Mouse (Mus musculus) heart, embryonic 12.5 days (tissue): Measurements from ENCODE around the gene Acp7. TPM values are rescaled to one million over a fixed set of nuclear protein-coding genes. Genes with fewer than 3 reads are reported as not detected.

Experiments
- ATAC-seq: fragments of 200-750 bp; cut with Nextera tagmentation; 2 replicates; pipeline ENCODE4 v1.8.0; 2017; ENCODE audit warnings: moderate TSS enrichment, moderate library complexity; ENCODE audit not compliant: insufficient number of reproducible peaks, low FRiP score
- H3K27ac ChIP-seq: fragments of 300-500 bp; sonication (generic); 2 replicates; pipeline ENCODE4 v1.5.1; 2016; ENCODE audit warnings: mild to moderate bottlenecking, moderate library complexity; ENCODE audit not compliant: poor library complexity, severe bottlenecking
- H3K27me3 ChIP-seq: fragments of 300-500 bp; sonication (generic); replicated peaks from 2 replicates; pipeline ENCODE4 v1.6.1; 2016; ENCODE audit warnings: mild to moderate bottlenecking, moderate library complexity
- H3K36me3 ChIP-seq: fragments of 300-500 bp; sonication (generic); 2 replicates; pipeline ENCODE4 v1.6.1; 2016; ENCODE audit warnings: mild to moderate bottlenecking, moderate library complexity
- H3K4me1 ChIP-seq: fragments of 300-500 bp; sonication (generic); replicated peaks from 2 replicates; pipeline ENCODE4 v1.6.1; 2016; ENCODE audit warnings: mild to moderate bottlenecking
- H3K4me2 ChIP-seq: fragments of 300-500 bp; sonication (generic); 2 replicates; pipeline ENCODE4 v1.6.1; 2016; ENCODE audit warnings: mild to moderate bottlenecking, moderate library complexity
- H3K4me3 ChIP-seq: fragments of 300-500 bp; sonication (generic); 2 replicates; pipeline ENCODE4 v1.5.1; 2016; ENCODE audit warnings: mild to moderate bottlenecking
- H3K9ac ChIP-seq: fragments of 300-500 bp; sonication (generic); 2 replicates; pipeline ENCODE4 v1.6.1; 2016; ENCODE audit warnings: mild to moderate bottlenecking, moderate library complexity
- H3K9me3 ChIP-seq: fragments of 300-500 bp; sonication (generic); replicated peaks from 2 replicates; pipeline ENCODE4 v1.6.1; 2016; ENCODE audit warnings: mild to moderate bottlenecking, moderate library complexity
- WGBS: fragments of 180-500 bp; shearing (Covaris S2); methylation state at CpG from one replicate; pipeline ENCODE4 v1.1.7; 2016; 5-methylcytosine and 5-hydroxymethylcytosine counted together
- polyA plus RNA-seq: library from polyadenylated mRNA; unstranded; fragments of >200 nt; fragmentation: Nextera tagmentation; extraction: Ambion mirVana; gene quantifications from 2 replicates; pipeline ENCODE4 v1.2.1, GENCODE M21; 2016

Gene Acp7
- polyA plus RNA-seq, 1 experiment from 2014 or later, result not detected

GRCm38 (mm10) chr7:28572689-28573088 lies 58.4 kb downstream of the Acp7 start:
- no peak overlapping the region for H3K9ac ChIP-seq
- H3K27me3 ChIP-seq, result no peaks in the 10 kb centered on the region
- peaks cover 12% of the 10 kb centered on the region for H3K36me3 ChIP-seq
- no peaks in the 10 kb centered on the region for H3K9me3 ChIP-seq
- ATAC-seq, result no peak
- H3K4me1 ChIP-seq, result peaks cover 86% of the 10 kb centered on the region
- 83% methylated on average over 5 of the region's 5 CpGs for WGBS
- no peak overlapping the region for H3K4me2 ChIP-seq
- H3K27ac ChIP-seq, result no peak overlapping the region
- no peak overlapping the region for H3K4me3 ChIP-seq

GRCm38 (mm10) chr7:28570982-28571682 lies 60.0 kb downstream of the Acp7 start:
- no peak for ATAC-seq
- Histone ChIP-seq H3K27me3 (no peaks in the 10 kb centered on the region), H3K4me3 (no peak overlapping the region), H3K27ac (peak overlapping the region; percentile 52), H3K4me1 (peaks cover 71% of the 10 kb centered on the region), H3K36me3 (peaks cover 27% of the 10 kb centered on the region), H3K9ac (no peak overlapping the region), H3K9me3 (no peaks in the 10 kb centered on the region), H3K4me2 (no peak overlapping the region)
- WGBS, result 36% methylated on average over 5 of the region's 5 CpGs

DNA sequence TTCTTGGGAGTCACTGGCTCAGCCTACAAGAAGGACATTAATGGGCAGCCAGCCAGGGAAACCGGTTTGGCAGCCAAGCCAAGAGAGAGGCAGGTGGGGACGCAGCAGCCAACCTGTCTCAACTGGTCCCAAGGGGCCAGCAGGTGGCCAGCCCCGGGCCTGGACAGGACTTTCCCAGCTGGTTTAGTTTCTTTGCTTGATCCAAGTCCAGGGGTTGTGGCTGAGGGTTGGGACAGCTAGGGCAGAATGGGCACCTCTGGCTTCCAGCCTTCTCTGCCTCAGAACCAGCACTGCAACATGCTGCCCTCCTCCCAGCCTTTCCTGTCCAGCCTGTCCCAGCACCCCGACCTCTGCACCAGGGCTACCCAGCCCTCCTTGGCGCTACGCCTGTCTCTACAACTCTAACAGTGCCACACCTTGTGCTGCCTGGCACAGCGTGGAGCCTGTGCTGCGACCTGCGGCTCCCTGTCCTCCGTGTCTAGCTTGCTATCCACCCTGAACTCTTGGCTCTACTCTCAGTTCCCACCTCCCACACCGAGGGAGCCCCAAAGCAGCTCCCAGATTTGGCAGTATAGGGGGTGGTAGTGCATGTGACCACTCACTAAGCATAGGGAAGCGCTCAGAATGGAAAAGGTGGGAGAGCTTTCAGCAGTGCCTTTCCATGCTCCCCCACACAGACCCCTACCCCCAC lies 60.7 kb downstream of the Acp7 start:
- Histone ChIP-seq H3K4me1 (peaks cover 64% of the 10 kb centered on the region), H3K36me3 (peaks cover 34% of the 10 kb centered on the region), H3K4me3 (no peak overlapping the region), H3K9me3 (no peaks in the 10 kb centered on the region), H3K9ac (no peak overlapping the region), H3K27ac (peak overlapping the region; percentile 52; the same call in 1 of the 2 replicates), H3K27me3 (no peaks in the 10 kb centered on the region), H3K4me2 (no peak overlapping the region)
- 73% methylated on average over 12 of the region's 12 CpGs for WGBS
- no peak for ATAC-seq

DNA sequence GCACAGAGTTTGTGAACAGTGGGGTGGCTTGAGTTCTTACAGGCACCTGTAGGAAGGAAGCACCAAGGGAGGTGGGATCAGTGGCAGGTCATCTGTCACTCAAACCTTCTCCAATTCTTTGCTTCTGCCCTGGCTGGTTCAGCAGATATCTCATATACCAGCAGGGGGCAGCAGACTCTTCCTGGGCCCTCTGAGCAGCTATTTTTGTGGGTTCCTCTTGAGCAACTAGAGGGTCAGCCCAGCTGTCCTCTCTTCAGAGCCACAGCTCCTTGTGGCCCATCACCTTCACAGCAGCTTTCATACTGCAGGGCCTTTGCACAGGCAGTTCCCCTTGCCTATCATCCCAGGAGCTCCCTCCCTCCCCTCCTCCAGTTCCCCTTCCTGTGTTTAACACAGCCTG lies 62.9 kb downstream of the Acp7 start:
- Histone ChIP-seq H3K27ac (no peak overlapping the region), H3K36me3 (peaks cover 56% of the 10 kb centered on the region)
- ATAC-seq, result no peak

GRCm38 (mm10) chr7:28567539-28567938 lies 63.6 kb downstream of the Acp7 start:
- Histone ChIP-seq H3K9ac (no peak overlapping the region), H3K27me3 (no peaks in the 10 kb centered on the region), H3K36me3 (peaks cover 62% of the 10 kb centered on the region), H3K4me2 (no peak overlapping the region), H3K27ac (no peak overlapping the region), H3K9me3 (no peaks in the 10 kb centered on the region), H3K4me1 (peaks cover 38% of the 10 kb centered on the region), H3K4me3 (no peak overlapping the region)
- no peak for ATAC-seq
- WGBS, result 81% methylated on average over 4 of the region's 4 CpGs

More for the DNA sequence above, 62.9 kb downstream of the Acp7 start:
- Histone ChIP-seq H3K4me2 (no peak overlapping the region), H3K4me1 (peaks cover 45% of the 10 kb centered on the region), H3K9me3 (no peaks in the 10 kb centered on the region), H3K9ac (peak overlapping the region; percentile 15; the same call in 1 of the 2 replicates), H3K27me3 (no peaks in the 10 kb centered on the region), H3K4me3 (no peak overlapping the region)

DNA sequence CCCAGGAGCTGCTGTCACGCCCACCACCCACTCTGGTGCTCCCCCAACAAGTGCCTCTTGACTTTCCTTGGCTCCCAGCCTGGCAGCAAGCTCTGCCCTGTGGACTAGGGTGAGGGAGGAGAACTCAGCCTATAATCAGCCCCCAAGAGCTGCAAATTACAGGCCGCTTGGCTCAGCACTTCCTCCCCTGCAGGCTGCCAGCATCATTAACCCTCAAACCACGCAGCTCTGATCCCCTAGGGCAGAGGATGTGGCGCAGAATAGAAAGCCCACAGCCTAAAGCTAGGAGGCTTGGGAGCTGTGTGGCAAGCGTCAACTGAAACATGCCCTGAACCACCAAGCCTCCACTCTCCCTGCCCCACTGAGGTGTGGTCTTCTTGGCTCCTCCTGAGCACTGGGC lies 65.7 kb downstream of the Acp7 start:
- no peaks in the 10 kb centered on the region for H3K27me3 ChIP-seq
- peaks cover 17% of the 10 kb centered on the region for H3K4me1 ChIP-seq
- H3K9ac ChIP-seq, result 0 out of 2 replicates have a peak overlapping the region, but pooled peaks have one; percentile 22
- peaks cover 80% of the 10 kb centered on the region for H3K36me3 ChIP-seq
- H3K9me3 ChIP-seq, result no peaks in the 10 kb centered on the region
- H3K4me3 ChIP-seq, result no peak overlapping the region
- no peak overlapping the region for H3K27ac ChIP-seq
- no peak for ATAC-seq
- no peak overlapping the region for H3K4me2 ChIP-seq
- 83% methylated on average over 5 of the region's 5 CpGs for WGBS

DNA sequence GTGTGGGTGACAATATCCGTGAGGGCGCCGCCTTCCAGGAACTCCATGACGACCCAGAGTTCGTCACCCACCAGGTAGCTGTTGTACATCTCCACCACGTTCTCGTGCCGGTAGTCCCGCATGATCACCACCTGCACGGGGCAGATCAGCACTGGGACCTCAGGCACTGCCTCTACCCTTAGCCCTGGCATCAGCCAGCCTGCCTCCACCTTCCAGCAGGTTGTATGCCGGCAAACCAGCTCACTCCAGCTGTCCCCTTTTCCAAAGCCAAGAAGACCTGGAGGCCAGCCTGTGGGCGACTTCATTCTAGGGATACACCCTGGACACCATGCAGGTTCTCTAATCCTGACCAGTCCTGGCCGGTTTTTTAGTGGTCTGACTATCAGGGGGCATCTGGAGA lies 68.2 kb downstream of the Acp7 start:
- 90% methylated on average over 13 of the region's 13 CpGs for WGBS
- no peak overlapping the region for H3K27ac ChIP-seq
- H3K27me3 ChIP-seq, result no peaks in the 10 kb centered on the region
- peaks cover 92% of the 10 kb centered on the region for H3K36me3 ChIP-seq
- no peak for ATAC-seq
- H3K4me3 ChIP-seq, result no peak overlapping the region
- H3K4me1 ChIP-seq, result peaks cover 14% of the 10 kb centered on the region
- no peak overlapping the region for H3K4me2 ChIP-seq
- no peaks in the 10 kb centered on the region for H3K9me3 ChIP-seq
- H3K9ac ChIP-seq, result no peak overlapping the region

GRCm38 (mm10) chr7:28562371-28562770 lies 68.8 kb downstream of the Acp7 start:
- Histone ChIP-seq H3K9me3 (no peaks in the 10 kb centered on the region), H3K27ac (no peak overlapping the region), H3K27me3 (no peaks in the 10 kb centered on the region), H3K36me3 (peaks cover 90% of the 10 kb centered on the region), H3K4me3 (no peak overlapping the region), H3K9ac (no peak overlapping the region), H3K4me2 (no peak overlapping the region), H3K4me1 (peaks cover 19% of the 10 kb centered on the region)
- WGBS, result 90% methylated on average over 13 of the region's 13 CpGs
- no peak for ATAC-seq

- Histone ChIP-seq H3K9ac (no peak overlapping the region), H3K36me3 (peaks cover 86% of the 10 kb centered on the region)
- 90% methylated on average over 11 of the region's 11 CpGs for WGBS
These were observed 69.2 kb downstream of the Acp7 start for GRCm38 (mm10) chr7:28561967-28562366.

GRCm38 (mm10) chr7:28560856-28561255 lies 70.3 kb downstream of the Acp7 start:
- WGBS, result 96% methylated on average over 10 of the region's 10 CpGs

More at GRCm38 (mm10) chr7:28561967-28562366, 69.2 kb downstream of the Acp7 start:
- H3K4me1 ChIP-seq, result peaks cover 23% of the 10 kb centered on the region
- no peaks in the 10 kb centered on the region for H3K9me3 ChIP-seq
- H3K4me2 ChIP-seq, result no peak overlapping the region
- ATAC-seq, result no peak
- no peak overlapping the region for H3K4me3 ChIP-seq
- H3K27ac ChIP-seq, result no peak overlapping the region
- no peaks in the 10 kb centered on the region for H3K27me3 ChIP-seq

DNA sequence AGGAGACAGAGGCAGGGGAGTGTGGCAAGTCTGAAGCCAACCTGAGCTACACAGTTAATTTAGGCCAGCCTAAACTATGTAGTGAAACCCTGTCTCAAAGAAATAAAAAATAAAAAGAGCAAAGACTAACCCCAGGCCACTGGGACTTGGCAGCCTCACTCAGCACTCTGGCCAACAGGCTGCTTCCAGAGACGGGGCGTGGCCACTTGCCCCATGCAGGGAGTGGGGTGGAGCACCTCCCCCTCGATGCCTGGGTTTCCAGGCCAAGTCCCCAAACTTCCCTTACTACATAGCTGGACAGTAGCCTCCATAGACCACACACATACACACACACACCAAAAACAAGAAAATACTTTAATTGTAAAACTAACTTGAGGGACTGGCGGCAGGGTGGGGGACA lies 72.6 kb downstream of the Acp7 start:
- H3K27ac ChIP-seq, result no peak overlapping the region
- no peak overlapping the region for H3K4me2 ChIP-seq
- peaks cover 51% of the 10 kb centered on the region for H3K36me3 ChIP-seq
- no peaks in the 10 kb centered on the region for H3K27me3 ChIP-seq
- no peak overlapping the region for H3K9ac ChIP-seq
- H3K4me1 ChIP-seq, result peaks cover 34% of the 10 kb centered on the region
- WGBS, result 60% methylated on average over 4 of the region's 4 CpGs
- ATAC-seq, result no peak
- H3K9me3 ChIP-seq, result no peaks in the 10 kb centered on the region
- H3K4me3 ChIP-seq, result no peak overlapping the region

More at GRCm38 (mm10) chr7:28560856-28561255, 70.3 kb downstream of the Acp7 start:
- Histone ChIP-seq H3K4me1 (peaks cover 30% of the 10 kb centered on the region), H3K27ac (no peak overlapping the region), H3K4me2 (no peak overlapping the region), H3K36me3 (peaks cover 75% of the 10 kb centered on the region), H3K9ac (no peak overlapping the region), H3K4me3 (no peak overlapping the region), H3K9me3 (no peaks in the 10 kb centered on the region), H3K27me3 (no peaks in the 10 kb centered on the region)
- no peak for ATAC-seq
